ENCODE assay signal across 34 mouse cellular contexts in genomic region chr8:124027831-124028230, GRCm38 (mm10). TPM values are rescaled to one million over a fixed set of nuclear protein-coding genes. Genes with fewer than 3 reads are reported as not detected.
DNase-seq lines count a peak whose midpoint lies in the region; ATAC-seq and TF ChIP-seq lines count a peak whose summit lies in the region.
"Had no signal": no experiment of that assay in that cellular context is flagged by ENCODE, and none has a peak within 500 bp of the region (broad histone marks: within the 10 kb centered on the region; RNA-seq: fewer than 3 reads in every experiment).

No protein-coding gene starts in this region.

- H3K36me3 ChIP-seq in testis, adult 2 months (ENCODE audit: control insufficient read depth, insufficient read depth, low read length) = peaks cover 3% of the 10 kb centered on the region
- peaks cover 77% of the 10 kb centered on the region for H3K36me3 ChIP-seq in hindbrain, embryonic 14.5 days (replicated peaks; ENCODE audit: control insufficient read depth, insufficient read depth)

- H3K9ac ChIP-seq in hindbrain, embryonic 14.5 days = no peak overlapping the region
- H3K9ac ChIP-seq: embryonic facial prominence, embryonic 12.5 days; heart, embryonic 15.5 days; hindbrain, embryonic 13.5 days; liver, embryonic 14.5 days; midbrain, embryonic 13.5 days had no signal

- no peak for TF ChIP-seq CTCF in testis, adult 2 months (IDR thresholded peaks at IDR 0.05; ENCODE audit: control insufficient read depth, insufficient read depth, insufficient replicate concordance, low read depth, low read length)

- 94% methylated on average over 6 of the region's 6 CpGs for WGBS in hindbrain, embryonic 14.5 days

- intact Hi-C loops in heart, postnatal 14 days (cut with DNase I) = no loop called here

- DNase-seq in cerebellum, postnatal 4 days (ENCODE audit: low spot score in 2 of 2) = no peak
- no peak for DNase-seq in testis, postnatal 14 days (ENCODE audit: low spot score)
- DNase-seq in cerebellum, postnatal 10 days = peak; percentile 50 to 63
- DNase-seq in heart, postnatal 14 days = no peak
- no peak for DNase-seq in hindbrain, embryonic 14.5 days (ENCODE audit: low spot score)
- DNase-seq in right cerebral cortex, adult 2 months (ENCODE audit: low spot score in 2 of 2) = no peak
- DNase-seq: adrenal gland, adult 2 months; adrenal gland, postnatal 36 days; embryo, embryonic 11 days; heart, adult 11 months; heart, postnatal 36 days; kidney, adult 9 months; kidney, postnatal 10 days; liver; lung, adult 2 months; lung, postnatal 10 days; retina, postnatal 1 day; right cerebral cortex, postnatal 25 days; spleen, adult 18-20 months; thymus, postnatal 4 days had no signal

- no peak overlapping the region for H3K27ac ChIP-seq in testis, adult 2 months (ENCODE audit: control insufficient read depth, insufficient read depth, low read depth, low read length)
- H3K27ac ChIP-seq in hindbrain, embryonic 14.5 days = no peak overlapping the region
- H3K27ac ChIP-seq: embryonic facial prominence, embryonic 12.5 days; heart, embryonic 10.5 days; heart, embryonic 15.5 days; hindbrain, embryonic 13.5 days; liver, embryonic 14.5 days; macrophage; midbrain, embryonic 13.5 days; stomach, postnatal 0 days had no signal

- H3K4me3 ChIP-seq in testis, adult 2 months (ENCODE audit: control insufficient read depth, low read depth, low read length) = peak overlapping the region; percentile 0; the same call in 1 of the 2 replicates
- H3K4me3 ChIP-seq in hindbrain, embryonic 14.5 days (replicated peaks; ENCODE audit: low read length) = no peak overlapping the region
- H3K4me3 ChIP-seq: embryonic facial prominence, embryonic 12.5 days; heart, embryonic 10.5 days; heart, embryonic 15.5 days; hindbrain, embryonic 13.5 days; midbrain, embryonic 13.5 days had no signal

- H3K4me2 ChIP-seq in hindbrain, embryonic 14.5 days (replicated peaks) = no peak overlapping the region
- H3K4me2 ChIP-seq: embryonic facial prominence, embryonic 12.5 days; heart, embryonic 15.5 days; hindbrain, embryonic 13.5 days; midbrain, embryonic 13.5 days had no signal

- ATAC-seq in cerebellum, adult (ENCODE audit: insufficient number of reproducible peaks, low FRiP score, low TSS enrichment) = peak; percentile 82
- ATAC-seq in hindbrain, embryonic 14.5 days (ENCODE audit: low FRiP score) = no peak
- ATAC-seq: activated CD4-positive, CD25-positive, alpha-beta regulatory T cell, adult 4 months; forebrain, embryonic 14.5 days; intestine, postnatal 0 days; midbrain, embryonic 13.5 days had no signal

- no peaks in the 10 kb centered on the region for H3K27me3 ChIP-seq in testis, adult 2 months (ENCODE audit: control insufficient read depth, insufficient read depth, low read length)
- no peaks in the 10 kb centered on the region for H3K27me3 ChIP-seq in hindbrain, embryonic 14.5 days (ENCODE audit: control insufficient read depth, insufficient read depth, low read length)
- H3K27me3 ChIP-seq: CH12.LX; embryonic facial prominence, embryonic 12.5 days; heart, embryonic 15.5 days; hindbrain, embryonic 13.5 days; midbrain, embryonic 13.5 days had no signal

- no peaks in the 10 kb centered on the region for H3K4me1 ChIP-seq in testis, adult 2 months (ENCODE audit: control insufficient read depth, insufficient read depth, low read length)
- no peaks in the 10 kb centered on the region for H3K4me1 ChIP-seq in hindbrain, embryonic 14.5 days (replicated peaks; ENCODE audit: control insufficient read depth, insufficient read depth, low read length)
- H3K4me1 ChIP-seq: embryonic facial prominence, embryonic 12.5 days had no signal

- H3K9me3 ChIP-seq in hindbrain, embryonic 14.5 days (ENCODE audit: control insufficient read depth, low read length) = no peaks in the 10 kb centered on the region
- H3K9me3 ChIP-seq: embryonic facial prominence, embryonic 12.5 days; heart, embryonic 10.5 days; heart, embryonic 15.5 days; hindbrain, embryonic 13.5 days; midbrain, embryonic 13.5 days had no signal

- no peak for TF ChIP-seq POLR2A in testis, adult 2 months (IDR thresholded peaks at IDR 0.05; ENCODE audit: control insufficient read depth, low read depth, low read length)

RNA-seq across cellular contexts. Expression of gene Urb2, which starts 6.5 kb away (rescaled TPM):
- 28.0 and 33.4 TPM in 2 replicates for polyA plus RNA-seq in testis, adult 2 months (2012; rRNA removed)
- total RNA-seq in heart, postnatal 14 days (2021) = 1 to 10 TPM; 6.7 to 6.9 TPM
- polyA plus RNA-seq in hindbrain, embryonic 14.5 days (2014; fragmentation: Nextera tagmentation; extraction: Ambion mirVana) = 4.9 and 5.5 TPM in 2 replicates

RNA-seq across cellular contexts. Expression of gene Taf5l, which starts 6.6 kb away (rescaled TPM):
- 45.3 and 47.8 TPM in 2 replicates for polyA plus RNA-seq in testis, adult 2 months (2012; rRNA removed)
- 10 to 100 TPM; 18.4 to 19.1 TPM for total RNA-seq in heart, postnatal 14 days (2021)
- polyA plus RNA-seq in hindbrain, embryonic 14.5 days (2014; fragmentation: Nextera tagmentation; extraction: Ambion mirVana) = 24.2 and 25.7 TPM in 2 replicates

RNA-seq across cellular contexts. Expression of gene Abcb10, which starts 44.9 kb away (rescaled TPM):
- 2.3 and 2.9 TPM in 2 replicates for polyA plus RNA-seq in testis, adult 2 months (2012; rRNA removed)
- 10 to 100 TPM; 44.8 to 46.5 TPM for total RNA-seq in heart, postnatal 14 days (2021)
- polyA plus RNA-seq in hindbrain, embryonic 14.5 days (2014; fragmentation: Nextera tagmentation; extraction: Ambion mirVana) = 19.7 and 21.5 TPM in 2 replicates

Comparison
In these comparisons a context has a peak if more than half of its experiments do, and no peak if none do; other contexts are left out.
1. DNase-seq: peak in cerebellum, postnatal 10 days (2 of 2); none in cerebellum, postnatal 4 days (0 of 2), testis, postnatal 14 days (single experiment), heart, postnatal 14 days (0 of 2), hindbrain, embryonic 14.5 days (single experiment) and right cerebral cortex, adult 2 months (0 of 2).